Mouse (Mus musculus) brain, embryonic 14.5 days (tissue): ENCODE measurements at regions not wholly inside any gene's neighbourhood (a gene's known extent, or its start where the extent isn't known, plus 50 kb on each side); places are given as distances from the start of the nearest gene placed in this dataset.

Experiments
- CTCF ChIP-seq: fragments of 200-500 bp; IDR thresholded peaks from 2 replicates; pipeline ENCODE4 v1.5.1; 2012; ENCODE audit warnings: inconsistent platforms, mild to moderate bottlenecking, moderate library complexity, borderline replicate concordance; ENCODE audit not compliant: insufficient read depth, insufficient read length; ENCODE audit errors: extremely low read depth
- POLR2A ChIP-seq: fragments of 200-500 bp; IDR thresholded peaks from 2 replicates; pipeline ENCODE4 v1.6.1; 2012; ENCODE audit warnings: mild to moderate bottlenecking, inconsistent platforms, borderline replicate concordance; ENCODE audit not compliant: poor library complexity, insufficient read depth, insufficient read length, severe bottlenecking; ENCODE audit errors: extremely low read depth

DNA sequence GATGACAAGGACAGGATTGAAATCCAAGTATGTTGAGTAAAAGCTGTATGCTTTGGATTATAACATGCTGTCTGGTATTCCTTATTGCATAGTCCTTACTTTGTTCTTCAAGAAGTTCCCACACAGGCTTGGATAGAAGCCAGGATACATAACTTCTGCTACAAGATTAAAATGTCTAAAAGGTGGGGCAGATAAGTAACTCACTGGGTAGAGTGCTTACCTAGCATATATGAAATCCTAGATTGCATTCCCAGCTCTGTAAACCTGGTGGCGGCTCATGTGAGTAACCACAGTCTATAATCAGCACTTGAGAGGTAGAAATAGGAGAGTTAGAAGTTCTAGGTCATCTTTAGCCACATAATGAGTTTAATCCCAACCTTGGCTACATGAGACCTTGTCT is 126.0 kb upstream of the Try4 start:
- TF ChIP-seq CTCF (no peak), POLR2A (no peak)
